ENCODE assay signal across 26 mouse cellular contexts in genomic region chr2:48665103-48665502, GRCm38 (mm10).
DNase-seq lines count a peak whose midpoint lies in the region; ATAC-seq lines count a peak whose summit lies in the region.
"Had no signal": no experiment of that assay in that cellular context is flagged by ENCODE, and none has a peak within 500 bp of the region (broad histone marks: within the 10 kb centered on the region; RNA-seq: fewer than 3 reads in every experiment).

No protein-coding gene starts in this region.

- H3K4me2 ChIP-seq in neural tube, embryonic 15.5 days = no peak overlapping the region
- H3K4me2 ChIP-seq: embryonic facial prominence, embryonic 13.5 days; forebrain, embryonic 12.5 days; forebrain, embryonic 15.5 days; heart, embryonic 13.5 days; hindbrain, embryonic 12.5 days; hindbrain, embryonic 15.5 days had no signal

- H3K4me1 ChIP-seq in neural tube, embryonic 15.5 days = 0 out of 2 replicates have a peak, but pooled peaks cover 2% of the 10 kb centered on the region
- H3K4me1 ChIP-seq: embryonic facial prominence, embryonic 10.5 days; embryonic facial prominence, embryonic 13.5 days; forebrain, embryonic 12.5 days; heart, embryonic 10.5 days; heart, embryonic 13.5 days; hindbrain, embryonic 12.5 days; hindbrain, embryonic 15.5 days had no signal

- H3K27ac ChIP-seq in neural tube, embryonic 15.5 days (replicated peaks) = no peak overlapping the region
- H3K27ac ChIP-seq: embryonic facial prominence, embryonic 10.5 days; embryonic facial prominence, embryonic 13.5 days; forebrain, embryonic 12.5 days; forebrain, embryonic 15.5 days; heart, adult 2 months; heart, embryonic 10.5 days; heart, embryonic 13.5 days; hindbrain, embryonic 12.5 days; hindbrain, embryonic 15.5 days had no signal

- H3K36me3 ChIP-seq in neural tube, embryonic 15.5 days = no peaks in the 10 kb centered on the region
- H3K36me3 ChIP-seq: embryonic facial prominence, embryonic 10.5 days; embryonic facial prominence, embryonic 13.5 days; forebrain, embryonic 12.5 days; forebrain, embryonic 15.5 days; G1E; heart, embryonic 10.5 days; heart, embryonic 13.5 days; hindbrain, embryonic 12.5 days; hindbrain, embryonic 15.5 days had no signal

- H3K4me3 ChIP-seq in neural tube, embryonic 15.5 days (replicated peaks) = no peak overlapping the region
- H3K4me3 ChIP-seq: embryonic facial prominence, embryonic 10.5 days; embryonic facial prominence, embryonic 13.5 days; erythroblast, embryonic 14.5 days; forebrain, embryonic 12.5 days; forebrain, embryonic 15.5 days; heart, adult 2 months; heart, embryonic 10.5 days; heart, embryonic 13.5 days; hindbrain, embryonic 12.5 days; hindbrain, embryonic 15.5 days had no signal

- ATAC-seq in neural tube, embryonic 15.5 days (ENCODE audit: low FRiP score) = no peak; the same call in 1 of the 2 replicates
- ATAC-seq: forebrain, embryonic 15.5 days; intestine, postnatal 0 days; Patski had no signal

- DNase-seq in adrenal gland, adult 2 months = peak; percentile 31
- DNase-seq in adrenal gland, adult 18-20 months (ENCODE audit: low spot score in 2 of 2) = no peak
- DNase-seq in adrenal gland, postnatal 36 days = peak; percentile 4 to 5
- DNase-seq in adrenal gland, postnatal 25 days = no peak
- peak; percentile 1 for DNase-seq in neural tube, embryonic 10.5 days (ENCODE audit: extremely low spot score, low spot score)
- DNase-seq: cerebellum, adult 11-12 months; cerebellum, adult 8-10 months; cerebellum, postnatal 10 days; cerebellum, postnatal 36 days; embryo, embryonic 11 days; gastrocnemius, postnatal 25 days; heart, adult 2 months had no signal

- H3K27me3 ChIP-seq in neural tube, embryonic 15.5 days (replicated peaks) = no peaks in the 10 kb centered on the region
- H3K27me3 ChIP-seq: CH12.LX; embryonic facial prominence, embryonic 13.5 days; forebrain, embryonic 12.5 days; forebrain, embryonic 15.5 days; heart, embryonic 13.5 days; hindbrain, embryonic 12.5 days; hindbrain, embryonic 15.5 days; Patski had no signal

- H3K9me3 ChIP-seq in neural tube, embryonic 15.5 days (replicated peaks) = no peaks in the 10 kb centered on the region
- H3K9me3 ChIP-seq: embryonic facial prominence, embryonic 10.5 days; embryonic facial prominence, embryonic 13.5 days; forebrain, embryonic 12.5 days; forebrain, embryonic 15.5 days; G1E; heart, embryonic 10.5 days; heart, embryonic 13.5 days; hindbrain, embryonic 12.5 days; hindbrain, embryonic 15.5 days had no signal

- H3K9ac ChIP-seq in neural tube, embryonic 15.5 days (replicated peaks) = no peak overlapping the region
- H3K9ac ChIP-seq: embryonic facial prominence, embryonic 13.5 days; forebrain, embryonic 12.5 days; forebrain, embryonic 15.5 days; heart, embryonic 13.5 days; hindbrain, embryonic 12.5 days; hindbrain, embryonic 15.5 days had no signal

- WGBS in neural tube, embryonic 15.5 days = 61% methylated on average over 2 of the region's 2 CpGs

Comparison
In these comparisons a context has a peak if more than half of its experiments do, and no peak if none do; other contexts are left out.
1. DNase-seq: peak in adrenal gland, adult 2 months (single experiment), adrenal gland, postnatal 36 days (2 of 2) and neural tube, embryonic 10.5 days (single experiment); none in adrenal gland, adult 18-20 months (0 of 2) and adrenal gland, postnatal 25 days (single experiment).